Mouse (Mus musculus): Measurements from ENCODE around the gene Sparc.

The Sparc gene

GRCm38 (mm10) chr11:55365242-55365641 is 57.7 kb downstream of the Sparc start:
- no peak for DNase-seq (ENCODE audit: low read depth)

- DNase-seq (ENCODE audit: low read depth) = no peak
Measured at GRCm38 (mm10) chr11:55364662-55365061, 58.3 kb downstream of the Sparc start.

- DNase-seq (ENCODE audit: low read depth) = no peak
Measured at GRCm38 (mm10) chr11:55358094-55358783, 64.7 kb downstream of the Sparc start.

- no peak for DNase-seq (ENCODE audit: low read depth)
Measured at GRCm38 (mm10) chr11:55356846-55357245, 66.1 kb downstream of the Sparc start.

All from naive thymus-derived CD4-positive, alpha-beta T cell, adult 2 months (primary cell).